Mouse (Mus musculus) ES-E14 (cell line): ENCODE measurements around the gene Cbx8. TPM values are rescaled to one million over a fixed set of nuclear protein-coding genes. Genes with fewer than 3 reads are reported as not detected.

ENCODE experiments used
- DNase-seq: peaks from one replicate; pipeline ENCODE4 v3.0.0-alpha.2; 2013; ENCODE audit warnings: low read depth, low spot score
- H3K27ac ChIP-seq: 2 replicates; pipeline ENCODE4 v1.5.1; 2012; ENCODE audit warnings: low read depth, mild to moderate bottlenecking, low read length, moderate library complexity, mixed read lengths; ENCODE audit not compliant: poor library complexity, insufficient read depth, severe bottlenecking
- H3K36me3 ChIP-seq: 2 replicates; pipeline ENCODE4 v1.6.1; 2012; ENCODE audit warnings: mild to moderate bottlenecking, low read length, moderate library complexity, mixed read lengths; ENCODE audit not compliant: control insufficient read depth, poor library complexity, insufficient read depth, severe bottlenecking
- H3K4me1 ChIP-seq, 2 experiments: fragments of 150-350 bp in 1 of 2; sonication (generic) in 1 of 2; 2 replicates each; pipeline ENCODE4 v1.6.1; 2012; ENCODE audit warnings: low read length in 2 of 2, mild to moderate bottlenecking in 1 of 2, mixed read lengths in 1 of 2; ENCODE audit not compliant: control insufficient read depth in 2 of 2, insufficient read depth in 2 of 2, poor library complexity in 1 of 2
- H3K4me3 ChIP-seq, 2 experiments: fragments of 150-350 bp in 1 of 2; sonication (generic) in 1 of 2; 2 replicates each; pipeline ENCODE4 v1.5.1; 2012; ENCODE audit warnings: low read length in 2 of 2, low read depth in 1 of 2, mild to moderate bottlenecking in 1 of 2, mixed read lengths in 1 of 2; ENCODE audit not compliant: insufficient read depth in 1 of 2, poor library complexity in 1 of 2, severe bottlenecking in 1 of 2
- H3K9ac ChIP-seq: 2 replicates; pipeline ENCODE4 v1.6.1; 2012; ENCODE audit warnings: low read depth, mild to moderate bottlenecking, low read length, mixed read lengths; ENCODE audit not compliant: poor library complexity, insufficient read depth, severe bottlenecking
- H3K9me3 ChIP-seq: fragments of 150-350 bp; sonication (generic); 2 replicates; pipeline ENCODE4 v1.6.1; 2012; ENCODE audit warnings: low read depth, mild to moderate bottlenecking, low read length; ENCODE audit not compliant: control insufficient read depth, insufficient read depth
- CHD2 ChIP-seq: IDR thresholded peaks from 2 replicates; pipeline ENCODE4 v1.6.1; 2014; ENCODE audit warnings: mild to moderate bottlenecking, low read depth, low read length, inconsistent platforms
- HCFC1 ChIP-seq: IDR thresholded peaks from 2 replicates; pipeline ENCODE4 v1.6.1; 2012; ENCODE audit warnings: low read length, inconsistent platforms, borderline replicate concordance; ENCODE audit not compliant: insufficient read depth
- MAFK ChIP-seq: IDR thresholded peaks from 2 replicates; pipeline ENCODE4 v1.6.1; 2014; ENCODE audit warnings: mild to moderate bottlenecking, low read depth, low read length, inconsistent platforms; ENCODE audit not compliant: insufficient read depth
- ZC3H11A ChIP-seq: IDR thresholded peaks from 2 replicates; pipeline ENCODE4 v1.6.1; 2012; ENCODE audit warnings: low read depth, mild to moderate bottlenecking, inconsistent platforms, low read length, borderline replicate concordance
- ZNF384 ChIP-seq: IDR thresholded peaks from 2 replicates; pipeline ENCODE4 v1.6.1; 2012; ENCODE audit warnings: low read depth, low read length, inconsistent platforms
- in situ Hi-C, 2 experiments: fragments of 600-800 bp; cut with MboI; formaldehyde crosslinking; loops; one replicate each; pipeline ENCODE4 v1.15.1; 2025; ENCODE audit warnings: low sequenced_read_pairs in 2 of 2, inconsistent platforms in 1 of 2; ENCODE audit not compliant: unreplicated experiment in 2 of 2
- total RNA-seq: library from RNA; depleted of rRNA; stranded (reverse); fragments of 300-350 nt; gene quantifications from 2 replicates; pipeline ENCODE4 v1.2.3, GENCODE M21; 2012

The Cbx8 gene
- total RNA-seq, 1 experiment = 1.2 TPM

- TF ChIP-seq CHD2 (no peak), HCFC1 (no peak), ZNF384 (no peak), ZC3H11A (no peak), MAFK (no peak)
- no peak overlapping the region for H3K9ac ChIP-seq
Observed at GRCm38 (mm10) chr11:119035686-119036165, 5.0 kb downstream of the Cbx8 start.

DNA sequence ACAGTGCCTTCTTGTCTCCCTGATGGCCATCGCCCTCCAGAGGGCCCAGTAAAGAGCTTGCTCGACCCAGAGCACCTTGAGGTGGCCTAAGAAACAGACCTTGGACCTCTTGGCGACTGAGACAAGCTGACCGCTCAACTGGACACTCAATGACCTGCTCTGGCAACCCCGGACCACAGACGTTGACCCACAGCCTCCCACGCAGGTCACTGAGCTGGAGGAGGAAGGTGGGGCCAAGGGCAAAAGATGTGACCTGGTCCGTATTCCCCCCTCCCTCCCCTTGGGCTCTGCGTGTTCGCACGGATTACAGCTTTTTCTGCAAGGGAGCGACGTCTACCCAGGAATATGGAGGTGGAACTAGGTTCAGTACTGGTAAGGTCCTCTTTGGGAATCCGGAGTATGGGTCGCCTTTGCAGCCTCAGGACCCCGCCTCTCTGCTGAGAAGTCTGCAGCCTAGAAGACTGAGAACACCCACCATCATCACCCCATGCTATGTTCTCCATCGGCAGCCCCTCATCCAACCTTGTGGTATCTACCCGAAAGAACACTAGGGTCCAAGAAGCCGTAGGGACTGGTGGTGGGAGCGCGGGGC, 5.6 kb downstream of the Cbx8 start:
- in situ Hi-C loops = loop anchor here in 1 of 2 experiments (10.0 kb wide), 1 partner anchor 50 kb away; the partner anchor contains the start of gene Cbx4
- Histone ChIP-seq H3K4me1 (peaks cover 0 to 6% of the 10 kb centered on the region in 2 experiments; a peak in 1 of 4 replicates), H3K9ac (no peak overlapping the region), H3K4me3 (no peak overlapping the region), H3K9me3 (no peaks in the 10 kb centered on the region), H3K36me3 (0 out of 2 replicates have a peak, but pooled peaks cover 4% of the 10 kb centered on the region), H3K27ac (no peak overlapping the region)
- no peak for DNase-seq
- TF ChIP-seq ZNF384 (no peak), ZC3H11A (no peak), HCFC1 (no peak), CHD2 (no peak), MAFK (no peak)

More at GRCm38 (mm10) chr11:119035686-119036165, 5.0 kb downstream of the Cbx8 start:
- in situ Hi-C loops = loop anchor here in 1 of 2 experiments (10.0 kb wide), 1 partner anchor 49 kb away; the partner anchor contains the start of gene Cbx4
- no peaks in the 10 kb centered on the region for H3K9me3 ChIP-seq
- DNase-seq = no peak
- no peak overlapping the region for H3K4me3 ChIP-seq
- H3K4me1 ChIP-seq = peaks cover 0 to 8% of the 10 kb centered on the region in 2 experiments; a peak in 1 of 4 replicates
- 0 out of 2 replicates have a peak, but pooled peaks cover under 1% of the 10 kb centered on the region for H3K36me3 ChIP-seq
- no peak overlapping the region for H3K27ac ChIP-seq

DNA sequence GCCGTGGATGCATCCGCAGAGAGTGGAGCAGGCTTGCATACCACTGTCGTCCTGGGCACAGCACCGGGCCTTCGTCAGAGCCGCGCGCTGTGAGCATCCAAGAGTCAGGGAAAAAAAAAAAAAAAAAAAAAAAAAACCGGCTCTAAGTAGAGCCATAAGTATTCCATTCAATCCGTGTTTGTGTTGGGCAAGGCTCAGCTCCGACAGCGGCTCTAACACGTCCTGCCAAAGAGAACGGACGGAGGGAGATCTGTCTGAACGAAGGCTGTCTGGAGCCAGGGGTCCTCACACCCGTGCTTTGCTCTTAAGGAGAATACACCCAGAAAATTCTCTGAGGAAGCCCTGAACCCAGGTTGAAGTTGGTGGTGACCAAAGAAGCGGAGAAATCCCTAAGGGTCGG, 6.1 kb downstream of the Cbx8 start:
- Histone ChIP-seq H3K4me1 (peaks cover 0 to 6% of the 10 kb centered on the region in 2 experiments; a peak in 1 of 4 replicates), H3K4me3 (no peak overlapping the region), H3K36me3 (peaks cover 7% of the 10 kb centered on the region; the same call in 1 of the 2 replicates), H3K9me3 (no peaks in the 10 kb centered on the region), H3K27ac (no peak overlapping the region), H3K9ac (no peak overlapping the region)
- no peak for DNase-seq
- in situ Hi-C loops = loop anchor here in 1 of 2 experiments (10.0 kb wide), 1 partner anchor 50 kb away; the partner anchor contains the start of gene Cbx4
- TF ChIP-seq CHD2 (no peak), ZNF384 (peak; percentile 75)

- TF ChIP-seq CHD2 = 0 out of 2 replicates have a peak, but pooled peaks have one; percentile 58
- no peak for TF ChIP-seq ZNF384
- H3K4me1 ChIP-seq = peaks cover 0 to 6% of the 10 kb centered on the region in 2 experiments; a peak in 1 of 4 replicates
Observed at GRCm38 (mm10) chr11:119033874-119034558, 6.8 kb downstream of the Cbx8 start.

More at GRCm38 (mm10) chr11:119033874-119034558, 6.8 kb downstream of the Cbx8 start:
- H3K36me3 ChIP-seq = peaks cover 13% of the 10 kb centered on the region; the same call in 1 of the 2 replicates
- H3K9ac ChIP-seq = no peak overlapping the region
- in situ Hi-C loops = loop anchor here in 1 of 2 experiments (10.0 kb wide), 1 partner anchor 51 kb away; the partner anchor contains the start of gene Cbx4
- H3K4me3 ChIP-seq = no peak overlapping the region
- no peaks in the 10 kb centered on the region for H3K9me3 ChIP-seq
- no peak overlapping the region for H3K27ac ChIP-seq
- DNase-seq = no peak
